Mouse (Mus musculus): ENCODE data around the gene Adamts10. TPM values are rescaled to one million over a fixed set of nuclear protein-coding genes. Genes with fewer than 3 reads are reported as not detected.
A peak's percentile ranks its signal among the peaks of the same experiment; 100 is the strongest.

The Adamts10 gene
- 45.9 and 57.2 TPM in 2 replicates for polyA plus RNA-seq (2014; fragmentation: Nextera tagmentation; extraction: Ambion mirVana)

DNA sequence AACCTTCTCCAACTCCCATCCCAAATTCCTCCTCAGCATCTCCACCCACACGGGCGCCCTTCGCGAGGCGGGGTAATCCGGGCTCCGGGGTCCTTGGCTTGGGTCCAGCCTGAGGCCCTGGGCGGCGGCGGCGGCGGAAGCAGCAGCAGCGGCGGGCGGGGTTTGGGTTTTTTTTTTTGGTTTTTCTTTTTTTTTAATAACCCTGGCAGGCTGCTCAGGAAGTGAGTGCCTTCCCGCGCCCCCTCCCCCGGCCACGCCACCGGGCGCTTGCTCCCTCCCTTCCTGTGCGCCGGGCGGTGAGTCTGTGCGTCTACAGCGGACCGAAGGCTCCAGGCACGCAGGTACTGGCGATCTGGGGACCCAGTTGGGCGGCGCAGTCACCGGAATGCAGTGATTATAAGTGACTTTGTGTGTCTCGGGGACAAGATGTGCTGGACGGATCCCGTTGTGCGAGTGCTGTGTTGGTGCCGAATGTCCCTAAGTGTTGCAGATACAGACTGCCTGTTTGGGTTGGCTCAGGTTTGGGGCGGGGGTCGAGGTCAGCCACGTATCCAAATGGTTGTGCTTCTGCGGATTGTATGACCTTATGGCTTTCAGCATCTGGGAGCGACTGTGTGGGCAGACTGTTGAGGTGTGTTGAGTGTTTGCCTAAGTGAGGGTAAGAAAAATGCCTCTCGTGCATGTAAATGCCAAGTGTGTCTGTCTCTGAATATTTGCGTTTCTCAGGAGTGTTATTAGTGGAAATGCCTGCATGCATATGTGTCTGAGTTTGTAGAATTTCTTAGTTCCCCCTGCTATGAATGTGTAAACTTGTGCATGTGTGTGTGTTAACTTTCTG lies at the start of gene Adamts10:
Gene Adamts10, plus strand, starts transcription at position 287 of the 838 bp plus-strand sequence.
- Histone ChIP-seq H3K4me3 (ENCODE audit: low read depth, low read length) (peak within 1 kb of the TSS; percentile 67), H3K27ac (ENCODE audit: low read depth, low read length) (peak within 1 kb of the TSS; percentile 57), H3K4me1 (ENCODE audit: control insufficient read depth, insufficient read depth, low read length) (peaks cover 5% of the 10 kb centered on the region; the same call in 1 of the 2 replicates), H3K36me3 (ENCODE audit: control insufficient read depth, insufficient read depth, low read length) (peaks cover 5% of the 10 kb centered on the region; the same call in 1 of the 2 replicates), H3K9ac (replicated peaks; ENCODE audit: low read depth, low read length) (peak within 1 kb of the TSS; percentile 76), H3K9me3 (ENCODE audit: control insufficient read depth, low read length) (no peaks in the 10 kb centered on the region), H3K4me2 (ENCODE audit: low read depth, low read length) (peak within 1 kb of the TSS; percentile 65), H3K27me3 (ENCODE audit: control insufficient read depth, insufficient read depth, low read length) (no peaks in the 10 kb centered on the region)
- under 1% methylated on average over 40 of the region's 44 CpGs for WGBS
- ATAC-seq (ENCODE audit: low read depth), result peak; percentile 75

DNA sequence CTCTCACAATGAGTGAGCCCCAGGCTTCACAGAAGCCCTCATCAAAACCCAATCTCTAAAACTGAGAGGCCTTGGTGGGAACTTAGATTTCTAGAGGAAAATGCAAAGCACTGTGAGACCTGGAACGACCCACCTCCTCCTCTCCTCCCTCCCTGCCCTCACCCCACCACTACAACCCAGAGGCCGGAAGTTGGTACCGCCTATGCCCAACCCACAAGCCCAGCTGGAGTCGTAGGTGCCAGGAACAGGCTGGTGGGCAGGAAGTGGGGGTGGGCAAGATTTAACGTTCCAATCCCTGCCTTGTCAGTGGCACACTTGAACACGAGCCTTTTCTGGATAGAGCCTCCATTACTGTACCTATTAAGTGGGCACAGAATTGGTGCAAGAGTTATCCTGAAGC lies 40.0 kb upstream of the Adamts10 start:
- no peak for ATAC-seq (ENCODE audit: low read depth)

DNA sequence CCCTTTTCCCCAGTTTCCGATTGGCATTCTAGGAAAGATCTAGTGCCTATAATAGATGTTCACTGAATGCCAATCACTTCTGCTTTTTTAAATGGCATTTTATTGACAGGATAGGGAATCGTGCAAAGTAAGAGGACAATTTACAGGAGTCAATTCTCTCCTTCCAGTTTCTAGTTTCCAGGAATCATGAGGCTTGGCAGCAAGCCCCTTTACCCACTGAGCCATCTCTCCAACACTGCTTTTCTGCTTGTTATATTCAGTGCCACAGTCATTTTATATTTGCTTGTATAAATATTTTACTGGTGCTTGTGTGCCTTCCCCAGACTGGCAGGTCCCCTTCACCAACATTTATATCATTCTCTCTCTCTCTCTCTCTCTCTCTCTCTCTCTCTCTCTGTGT lies 36.8 kb upstream of the Adamts10 start:
- no peak for ATAC-seq (ENCODE audit: low read depth)
- WGBS, result 81% methylated on average over 2 of the region's 2 CpGs
- Histone ChIP-seq H3K4me3 (ENCODE audit: low read depth, low read length) (no peak overlapping the region), H3K4me2 (ENCODE audit: low read depth, low read length) (no peak overlapping the region), H3K9me3 (ENCODE audit: control insufficient read depth, low read length) (no peaks in the 10 kb centered on the region), H3K4me1 (ENCODE audit: control insufficient read depth, insufficient read depth, low read length) (no peaks in the 10 kb centered on the region), H3K27me3 (ENCODE audit: control insufficient read depth, insufficient read depth, low read length) (no peaks in the 10 kb centered on the region), H3K36me3 (ENCODE audit: control insufficient read depth, insufficient read depth, low read length) (no peaks in the 10 kb centered on the region), H3K9ac (replicated peaks; ENCODE audit: low read depth, low read length) (no peak overlapping the region), H3K27ac (ENCODE audit: low read depth, low read length) (no peak overlapping the region)

More for the DNA sequence above, 40.0 kb upstream of the Adamts10 start:
- Histone ChIP-seq H3K27ac (ENCODE audit: low read depth, low read length) (no peak overlapping the region), H3K9me3 (ENCODE audit: control insufficient read depth, low read length) (no peaks in the 10 kb centered on the region), H3K9ac (replicated peaks; ENCODE audit: low read depth, low read length) (no peak overlapping the region), H3K4me1 (ENCODE audit: control insufficient read depth, insufficient read depth, low read length) (no peaks in the 10 kb centered on the region), H3K36me3 (ENCODE audit: control insufficient read depth, insufficient read depth, low read length) (no peaks in the 10 kb centered on the region), H3K4me3 (ENCODE audit: low read depth, low read length) (no peak overlapping the region), H3K27me3 (ENCODE audit: control insufficient read depth, insufficient read depth, low read length) (no peaks in the 10 kb centered on the region), H3K4me2 (ENCODE audit: low read depth, low read length) (no peak overlapping the region)
- WGBS, result 58% methylated on average over 6 of the region's 6 CpGs

- ATAC-seq (ENCODE audit: low read depth), result no peak
- H3K36me3 ChIP-seq (ENCODE audit: control insufficient read depth, insufficient read depth, low read length), result no peaks in the 10 kb centered on the region
- H3K27ac ChIP-seq (ENCODE audit: low read depth, low read length), result no peak overlapping the region
- H3K9ac ChIP-seq (replicated peaks; ENCODE audit: low read depth, low read length), result no peak overlapping the region
- H3K4me1 ChIP-seq (ENCODE audit: control insufficient read depth, insufficient read depth, low read length), result no peaks in the 10 kb centered on the region
- no peaks in the 10 kb centered on the region for H3K27me3 ChIP-seq (ENCODE audit: control insufficient read depth, insufficient read depth, low read length)
- no peak overlapping the region for H3K4me3 ChIP-seq (ENCODE audit: low read depth, low read length)
- WGBS, result 75% methylated on average over 1 of the region's 1 CpGs
- no peak overlapping the region for H3K4me2 ChIP-seq (ENCODE audit: low read depth, low read length)
- H3K9me3 ChIP-seq (ENCODE audit: control insufficient read depth, low read length), result no peaks in the 10 kb centered on the region
These were observed 36.4 kb upstream of the Adamts10 start for GRCm38 (mm10) chr17:33487652-33488051.

DNA sequence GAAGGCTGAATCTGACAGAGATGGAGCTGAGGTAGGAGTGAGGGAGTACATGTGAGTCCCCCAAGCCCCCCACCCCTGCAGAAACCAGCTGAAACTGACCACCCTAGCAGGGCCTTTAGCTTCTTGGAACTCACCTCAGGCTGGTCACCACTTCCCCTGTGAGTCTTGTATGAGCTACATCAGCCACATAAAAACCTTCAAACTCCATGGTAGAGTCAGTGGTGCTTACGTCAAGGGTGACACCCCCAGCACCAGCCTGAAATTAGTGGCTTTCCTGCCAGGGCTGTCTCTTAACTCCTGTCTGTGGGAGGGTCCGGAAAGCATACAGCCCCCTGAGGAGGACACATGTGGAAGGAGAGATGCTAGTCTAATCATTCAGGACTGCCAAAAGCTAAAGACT lies 32.6 kb upstream of the Adamts10 start:
- H3K27ac ChIP-seq (ENCODE audit: low read depth, low read length), result no peak overlapping the region
- no peaks in the 10 kb centered on the region for H3K36me3 ChIP-seq (ENCODE audit: control insufficient read depth, insufficient read depth, low read length)
- 77% methylated on average over 2 of the region's 2 CpGs for WGBS
- H3K4me3 ChIP-seq (ENCODE audit: low read depth, low read length), result no peak overlapping the region
- H3K9me3 ChIP-seq (ENCODE audit: control insufficient read depth, low read length), result no peaks in the 10 kb centered on the region
- H3K9ac ChIP-seq (replicated peaks; ENCODE audit: low read depth, low read length), result no peak overlapping the region
- no peaks in the 10 kb centered on the region for H3K27me3 ChIP-seq (ENCODE audit: control insufficient read depth, insufficient read depth, low read length)
- H3K4me2 ChIP-seq (ENCODE audit: low read depth, low read length), result no peak overlapping the region
- no peaks in the 10 kb centered on the region for H3K4me1 ChIP-seq (ENCODE audit: control insufficient read depth, insufficient read depth, low read length)
- ATAC-seq (ENCODE audit: low read depth), result no peak

GRCm38 (mm10) chr17:33493065-33493464 lies 30.9 kb upstream of the Adamts10 start:
- no peak for ATAC-seq (ENCODE audit: low read depth)
- H3K36me3 ChIP-seq (ENCODE audit: control insufficient read depth, insufficient read depth, low read length), result no peaks in the 10 kb centered on the region
- no peak overlapping the region for H3K4me3 ChIP-seq (ENCODE audit: low read depth, low read length)
- H3K4me2 ChIP-seq (ENCODE audit: low read depth, low read length), result no peak overlapping the region
- H3K27me3 ChIP-seq (ENCODE audit: control insufficient read depth, insufficient read depth, low read length), result no peaks in the 10 kb centered on the region
- no peak overlapping the region for H3K9ac ChIP-seq (replicated peaks; ENCODE audit: low read depth, low read length)
- no peak overlapping the region for H3K27ac ChIP-seq (ENCODE audit: low read depth, low read length)
- WGBS, result 66% methylated on average over 6 of the region's 6 CpGs
- H3K9me3 ChIP-seq (ENCODE audit: control insufficient read depth, low read length), result no peaks in the 10 kb centered on the region
- H3K4me1 ChIP-seq (ENCODE audit: control insufficient read depth, insufficient read depth, low read length), result no peaks in the 10 kb centered on the region

GRCm38 (mm10) chr17:33494586-33494985 lies 29.4 kb upstream of the Adamts10 start:
- H3K36me3 ChIP-seq (ENCODE audit: control insufficient read depth, insufficient read depth, low read length), result no peaks in the 10 kb centered on the region
- no peak for ATAC-seq (ENCODE audit: low read depth)
- no peak overlapping the region for H3K4me3 ChIP-seq (ENCODE audit: low read depth, low read length)
- H3K27me3 ChIP-seq (ENCODE audit: control insufficient read depth, insufficient read depth, low read length), result no peaks in the 10 kb centered on the region
- H3K27ac ChIP-seq (ENCODE audit: low read depth, low read length), result no peak overlapping the region
- no peaks in the 10 kb centered on the region for H3K9me3 ChIP-seq (ENCODE audit: control insufficient read depth, low read length)
- H3K9ac ChIP-seq (replicated peaks; ENCODE audit: low read depth, low read length), result no peak overlapping the region
- no peaks in the 10 kb centered on the region for H3K4me1 ChIP-seq (ENCODE audit: control insufficient read depth, insufficient read depth, low read length)
- no peak overlapping the region for H3K4me2 ChIP-seq (ENCODE audit: low read depth, low read length)

DNA sequence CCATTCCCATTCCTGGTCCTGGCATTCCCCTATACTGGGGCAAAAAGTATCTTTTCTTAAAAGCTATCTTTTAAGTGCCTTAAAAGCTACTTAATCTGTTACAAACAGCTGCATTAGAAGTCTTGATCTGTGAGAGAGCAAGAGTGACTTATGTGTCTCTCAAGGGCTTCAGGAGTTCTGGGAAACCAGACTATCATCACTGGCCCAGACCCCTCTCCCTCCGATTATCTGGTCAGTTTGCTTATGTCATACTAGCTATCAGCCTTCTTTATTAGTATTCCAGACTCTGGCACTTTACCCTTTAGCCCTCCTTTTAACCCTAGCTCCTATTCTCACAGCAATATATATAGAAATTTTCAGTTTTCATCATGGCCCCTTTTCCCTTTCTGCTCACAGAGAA lies 25.1 kb upstream of the Adamts10 start:
- H3K9me3 ChIP-seq (ENCODE audit: control insufficient read depth, low read length), result no peaks in the 10 kb centered on the region
- H3K9ac ChIP-seq (replicated peaks; ENCODE audit: low read depth, low read length), result no peak overlapping the region
- H3K27me3 ChIP-seq (ENCODE audit: control insufficient read depth, insufficient read depth, low read length), result no peaks in the 10 kb centered on the region
- H3K4me3 ChIP-seq (ENCODE audit: low read depth, low read length), result no peak overlapping the region
- H3K4me2 ChIP-seq (ENCODE audit: low read depth, low read length), result no peak overlapping the region
- H3K27ac ChIP-seq (ENCODE audit: low read depth, low read length), result no peak overlapping the region
- no peaks in the 10 kb centered on the region for H3K36me3 ChIP-seq (ENCODE audit: control insufficient read depth, insufficient read depth, low read length)
- ATAC-seq (ENCODE audit: low read depth), result no peak
- WGBS, result 94% methylated on average over 1 of the region's 1 CpGs
- H3K4me1 ChIP-seq (ENCODE audit: control insufficient read depth, insufficient read depth, low read length), result no peaks in the 10 kb centered on the region

GRCm38 (mm10) chr17:33508386-33508785 lies 15.6 kb upstream of the Adamts10 start:
- Histone ChIP-seq H3K36me3 (ENCODE audit: control insufficient read depth, insufficient read depth, low read length) (no peaks in the 10 kb centered on the region), H3K4me1 (ENCODE audit: control insufficient read depth, insufficient read depth, low read length) (no peaks in the 10 kb centered on the region), H3K9ac (replicated peaks; ENCODE audit: low read depth, low read length) (no peak overlapping the region), H3K4me3 (ENCODE audit: low read depth, low read length) (no peak overlapping the region), H3K27me3 (ENCODE audit: control insufficient read depth, insufficient read depth, low read length) (no peaks in the 10 kb centered on the region), H3K27ac (ENCODE audit: low read depth, low read length) (no peak overlapping the region), H3K9me3 (ENCODE audit: control insufficient read depth, low read length) (no peaks in the 10 kb centered on the region), H3K4me2 (ENCODE audit: low read depth, low read length) (no peak overlapping the region)
- 100% methylated on average over 1 of the region's 1 CpGs for WGBS
- ATAC-seq (ENCODE audit: low read depth), result no peak

All from neural tube, embryonic 14.5 days (tissue).